Mouse (Mus musculus) thymus, adult 2 months (tissue): Measurements from ENCODE around the gene Pappa2.

Experiments
- CTCF ChIP-seq: fragments of 200-500 bp; IDR thresholded peaks from 2 replicates; pipeline ENCODE4 v1.5.1; 2012; ENCODE audit warnings: mild to moderate bottlenecking, control low read depth, low read length, moderate library complexity, borderline replicate concordance; ENCODE audit not compliant: control insufficient read depth, poor library complexity, insufficient read depth; ENCODE audit errors: extremely low read depth
- POLR2A ChIP-seq: fragments of 200-500 bp; IDR thresholded peaks from 2 replicates; pipeline ENCODE4 v1.6.1; 2012; ENCODE audit warnings: mild to moderate bottlenecking, low read length, control low read depth, moderate library complexity; ENCODE audit not compliant: control insufficient read depth, poor library complexity, insufficient read depth; ENCODE audit errors: extremely low read depth

GRCm38 (mm10) chr1:158875487-158875886 is 104.8 kb downstream of the Pappa2 start:
- TF ChIP-seq CTCF = no peak
- TF ChIP-seq POLR2A = no peak
